Mouse (Mus musculus) urinary bladder, postnatal 36 days (tissue): ENCODE measurements at regions not wholly inside any gene's neighbourhood (a gene's known extent, or its start where the extent isn't known, plus 50 kb on each side); places are given as distances from the start of the nearest gene placed in this dataset.
A peak's percentile ranks its signal among the peaks of the same experiment; 100 is the strongest.

Source experiments
- DNase-seq, 2 experiments: peaks; one replicate each; pipeline ENCODE4 v3.0.0; 2022; ENCODE audit warnings: low spot score in 2 of 2, mixed read lengths in 1 of 2

DNA sequence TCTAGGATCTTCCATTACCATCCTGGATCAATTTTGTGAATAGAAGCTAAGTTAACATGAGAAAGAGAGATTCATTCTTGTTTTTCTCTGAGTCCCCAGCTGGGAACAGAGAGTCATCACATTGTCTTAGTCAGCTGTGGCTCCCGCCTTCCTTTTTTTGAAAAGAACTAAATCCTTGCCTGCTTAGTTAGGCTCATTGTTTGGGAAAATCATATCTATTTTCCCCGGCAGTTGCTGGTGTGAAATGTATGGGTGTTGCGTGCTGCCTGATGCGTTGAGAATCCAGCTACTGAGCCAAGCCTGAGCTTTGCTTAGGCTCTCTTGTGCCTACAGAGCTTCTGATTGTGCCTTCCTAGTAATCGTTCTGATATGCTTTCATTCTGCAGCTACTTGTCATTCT is 66.3 kb downstream of the Fam50b start:
- DNase-seq: no peak

DNA sequence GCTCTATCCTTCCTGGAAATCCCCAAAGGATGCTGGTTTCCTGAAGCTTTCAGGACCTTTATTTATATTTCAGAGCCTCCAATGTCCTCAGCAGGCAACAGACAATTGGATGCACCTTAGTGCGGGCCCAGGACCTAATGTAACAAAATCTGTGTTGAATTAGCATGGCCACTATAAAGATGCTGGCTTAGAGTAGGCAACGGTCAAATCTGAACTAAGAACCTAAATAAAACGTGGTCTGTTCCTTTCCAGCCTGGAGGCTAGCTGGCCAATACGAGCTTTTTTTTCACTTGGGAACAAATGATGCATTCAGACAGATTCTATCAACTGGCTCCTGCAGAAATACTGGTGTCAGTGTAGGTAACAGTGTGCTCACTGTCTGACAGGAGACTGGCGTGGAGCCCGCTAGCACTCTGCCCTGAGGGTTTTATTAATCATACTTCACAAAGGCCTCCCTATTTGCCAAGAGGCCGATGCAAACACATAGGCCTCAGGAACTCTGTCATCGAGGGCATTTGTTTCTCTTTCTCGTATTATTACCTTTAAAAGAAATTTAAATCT is 68.5 kb upstream of the Prpf4b start:
- no peak for DNase-seq

DNA sequence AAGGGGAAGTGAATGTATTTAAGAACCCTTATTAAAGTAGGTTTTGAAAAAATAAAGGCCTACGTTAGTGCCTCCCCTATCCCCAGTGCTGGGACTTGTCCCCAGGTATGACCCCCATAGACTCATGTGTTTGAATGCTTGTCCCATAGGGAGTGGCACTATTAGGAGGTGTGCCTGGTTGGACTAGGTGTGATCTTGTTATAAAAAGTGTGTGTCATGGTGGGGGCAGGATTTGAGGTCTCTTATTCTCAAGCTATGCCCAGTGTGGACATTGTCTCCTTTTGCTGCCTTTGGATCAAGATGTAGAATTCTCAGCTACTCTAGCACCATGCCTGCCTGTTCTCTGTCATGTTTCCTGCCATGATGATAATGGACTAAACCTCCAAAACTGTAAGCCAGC is 65.6 kb upstream of the Prpf4b start:
- no peak for DNase-seq

DNA sequence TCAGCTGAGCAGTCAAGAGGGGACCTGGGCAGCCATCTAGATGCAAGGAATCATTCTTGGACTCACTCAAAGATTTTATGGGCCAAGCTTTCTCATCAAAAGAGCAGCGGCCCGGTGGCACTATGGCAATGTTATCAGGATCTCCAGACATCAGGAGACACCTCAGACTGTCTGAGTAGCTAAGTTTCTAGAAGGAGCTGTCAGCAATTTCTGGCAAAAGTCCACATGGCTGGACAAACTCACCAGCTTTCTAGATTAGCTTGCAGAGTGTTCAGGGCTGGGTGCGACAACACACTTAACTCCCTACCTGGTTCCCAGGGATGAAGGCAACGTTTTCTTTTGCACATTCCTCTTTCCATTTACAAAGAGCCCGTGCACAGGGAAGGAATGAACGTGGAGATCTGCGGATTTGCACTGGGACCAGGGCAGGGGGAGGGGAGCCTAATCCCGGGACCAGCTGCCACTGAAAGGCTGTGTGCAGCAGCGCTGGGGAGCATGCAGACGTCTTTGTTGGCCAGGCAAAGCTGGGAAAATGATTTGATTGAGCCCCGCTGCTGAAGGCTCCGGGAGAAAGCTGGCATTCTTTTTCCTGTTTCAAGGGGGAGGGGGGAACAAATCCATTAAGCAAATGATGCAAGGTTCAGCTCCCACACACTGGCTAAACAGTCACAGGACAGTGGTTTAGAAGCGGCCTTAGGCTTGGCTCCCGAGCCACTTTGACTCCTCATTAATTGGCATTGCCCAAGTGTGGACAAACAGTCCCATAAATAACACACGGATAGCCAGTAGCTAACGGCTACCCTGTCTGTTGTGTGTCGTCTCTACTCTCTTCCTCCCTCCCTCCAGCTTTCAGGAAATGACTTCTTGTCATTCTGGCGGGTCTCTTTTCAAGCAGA is 60.7 kb upstream of the Prpf4b start:
- DNase-seq: no peak

DNA sequence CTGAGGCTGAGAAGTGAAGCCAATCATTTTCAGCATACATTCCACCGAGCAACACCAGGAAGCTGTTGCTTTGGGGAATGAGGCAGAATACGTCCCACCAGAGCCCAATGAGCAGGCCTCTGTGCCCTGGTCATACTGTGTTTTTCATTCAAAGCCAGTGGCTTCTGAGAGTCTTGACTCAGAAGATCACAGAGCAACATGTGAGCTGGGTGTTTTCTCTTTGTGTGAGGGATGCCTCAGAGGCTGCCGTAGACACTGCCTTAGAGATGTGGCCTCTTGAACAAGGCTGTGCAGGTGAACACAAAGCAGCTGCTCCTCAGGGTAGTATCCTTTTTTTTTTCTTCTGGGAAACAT is 60.1 kb upstream of the Prpf4b start:
- no peak for DNase-seq

DNA sequence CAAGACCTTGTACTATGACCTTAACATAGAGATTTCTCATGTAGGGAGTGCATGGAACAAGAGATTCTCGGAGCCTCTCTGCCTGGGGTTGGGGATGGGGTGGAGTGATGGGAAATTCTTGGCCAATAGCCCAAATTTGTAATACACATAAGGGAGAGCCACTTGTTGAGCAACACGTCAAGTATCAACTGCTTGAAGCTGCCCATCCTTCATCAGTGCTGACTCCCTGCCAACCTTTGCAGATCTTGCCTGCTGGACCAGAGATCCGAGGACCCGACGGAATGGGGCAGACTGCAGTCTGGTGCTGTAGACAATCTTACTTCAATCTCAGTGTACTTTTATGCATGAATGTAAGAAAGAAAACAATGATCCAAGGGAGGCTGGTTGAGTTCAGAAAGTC is 56.9 kb upstream of the Prpf4b start:
- DNase-seq: peak in 1 of 2 experiments; percentile 12

DNA sequence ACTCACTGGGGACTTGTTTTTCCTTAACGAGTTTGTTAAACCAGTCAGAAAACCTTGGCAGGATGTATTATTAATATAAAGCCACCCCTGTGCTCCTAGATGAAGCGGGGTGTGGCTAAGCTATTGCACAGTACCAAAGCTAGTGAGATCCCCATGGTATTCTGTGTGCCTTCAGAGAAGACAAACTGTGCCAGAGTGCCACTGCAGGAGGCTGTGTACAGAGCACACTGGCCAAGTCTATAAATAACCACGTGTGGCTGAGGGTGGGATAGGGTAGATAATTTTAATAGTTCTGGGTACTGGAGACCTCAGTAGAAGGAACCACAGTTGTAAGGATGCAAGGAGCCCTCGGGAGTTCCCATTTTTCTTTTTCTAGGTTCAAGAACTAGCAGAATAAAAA is 54.7 kb upstream of the Prpf4b start:
- DNase-seq: no peak

DNA sequence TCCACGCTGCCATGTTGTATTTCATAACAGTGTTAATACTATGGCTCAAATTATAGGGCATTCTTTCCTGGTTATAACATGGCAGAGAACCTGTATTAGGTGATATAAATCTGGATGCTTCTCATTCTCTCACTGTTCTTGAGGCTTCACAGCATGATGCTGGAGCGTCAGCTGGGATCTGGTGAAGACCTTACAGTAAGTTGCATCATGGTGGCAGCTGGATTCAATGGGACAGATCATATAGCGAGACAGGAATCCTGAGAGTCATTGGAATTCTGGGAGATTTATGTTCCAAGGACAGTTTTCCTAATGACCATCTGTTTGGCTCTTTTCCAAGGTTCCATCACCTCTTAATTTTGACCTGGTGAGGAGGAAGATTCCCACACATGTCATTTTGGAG is 53.2 kb upstream of the Prpf4b start:
- DNase-seq: no peak

DNA sequence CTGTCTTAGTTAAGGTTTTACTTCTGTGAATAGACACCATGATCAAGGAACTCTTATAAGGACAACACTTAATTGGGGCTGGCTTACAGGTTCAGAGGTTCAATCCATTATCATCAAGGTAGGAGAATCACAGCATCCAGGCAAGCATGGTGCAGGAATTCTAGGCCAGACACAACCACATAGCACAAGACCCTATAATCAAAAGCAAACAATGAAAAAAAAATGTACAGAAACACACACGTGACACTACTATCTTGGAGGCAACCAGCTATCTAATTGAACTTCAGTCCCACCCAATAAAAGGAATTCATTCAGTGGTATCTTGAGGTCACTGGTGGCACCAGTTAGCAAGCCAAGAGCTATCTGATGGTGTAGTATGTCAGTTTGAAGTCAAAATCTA is 50.9 kb upstream of the Prpf4b start:
- no peak for DNase-seq
